Mouse (Mus musculus) megakaryocyte, embryonic 14.5 days (primary cell): ENCODE data around the gene Dag1. TPM values are rescaled to one million over a fixed set of nuclear protein-coding genes. Genes with fewer than 3 reads are reported as not detected.
A peak's percentile ranks its signal among the peaks of the same experiment; 100 is the strongest.
"Not testable (repeated sequence)": the region's sequence is repeated elsewhere in the genome, so short reads cannot be mapped to it uniquely, and the experiment has no call there.

ENCODE experiments used
- H3K27me3 ChIP-seq: replicated peaks from 2 replicates; pipeline ENCODE3; 2012; ENCODE audit warnings: inconsistent platforms
- H3K36me3 ChIP-seq: replicated peaks from 2 replicates; pipeline ENCODE3; 2012; ENCODE audit warnings: low read length, inconsistent platforms, mixed read lengths
- H3K4me1 ChIP-seq: 2 replicates; pipeline ENCODE4 v1.6.1; 2012; ENCODE audit warnings: inconsistent platforms
- H3K4me3 ChIP-seq: replicated peaks from 2 replicates; pipeline ENCODE3; 2012; ENCODE audit warnings: moderate library complexity, mild to moderate bottlenecking, inconsistent platforms
- H3K9me3 ChIP-seq: 2 replicates; pipeline ENCODE4 v1.6.1; 2012; ENCODE audit warnings: inconsistent platforms
- FLI1 ChIP-seq: IDR thresholded peaks from 2 replicates; pipeline ENCODE4 v1.6.1; 2012; ENCODE audit warnings: low read length, inconsistent platforms, mixed read lengths
- GATA1 ChIP-seq: IDR thresholded peaks from 3 replicates; pipeline ENCODE4 v1.6.1; 2012; ENCODE audit warnings: mixed read lengths, low read length, inconsistent platforms, borderline replicate concordance
- polyA plus RNA-seq: library from polyadenylated mRNA; stranded (reverse); fragments of >175 nt; gene quantifications from 2 replicates; pipeline ENCODE4 v1.2.3, GENCODE M21; 2012; ENCODE audit warnings: low replicate concordance; ENCODE audit not compliant: insufficient read depth

Gene Dag1
- polyA plus RNA-seq, 1 experiment = 10.0 TPM

GRCm38 (mm10) chr9:108213105-108213504 is 50.7 kb downstream of the Dag1 start:
- peaks cover 42% of the 10 kb centered on the region for H3K36me3 ChIP-seq
- H3K9me3 ChIP-seq = no peaks in the 10 kb centered on the region
- no peak overlapping the region for H3K4me3 ChIP-seq
- H3K27me3 ChIP-seq = no peaks in the 10 kb centered on the region
- no peak for TF ChIP-seq GATA1
- TF ChIP-seq FLI1 = no peak
- H3K4me1 ChIP-seq = no peaks in the 10 kb centered on the region

- Histone ChIP-seq H3K4me3 (no peak overlapping the region), H3K36me3 (peaks cover 42% of the 10 kb centered on the region), H3K27me3 (no peaks in the 10 kb centered on the region)
These were observed 51.3 kb downstream of the Dag1 start for GRCm38 (mm10) chr9:108212426-108212825.

GRCm38 (mm10) chr9:108205571-108205901 is 58.2 kb downstream of the Dag1 start:
- Histone ChIP-seq H3K4me1 (peaks cover 20% of the 10 kb centered on the region), H3K27me3 (no peaks in the 10 kb centered on the region), H3K9me3 (no peaks in the 10 kb centered on the region), H3K4me3 (no peak overlapping the region), H3K36me3 (peaks cover 37% of the 10 kb centered on the region)
- no peak for TF ChIP-seq FLI1
- TF ChIP-seq GATA1 = no peak

More at GRCm38 (mm10) chr9:108212426-108212825, 51.3 kb downstream of the Dag1 start:
- TF ChIP-seq GATA1 (no peak), FLI1 (no peak)
- Histone ChIP-seq H3K9me3 (no peaks in the 10 kb centered on the region), H3K4me1 (no peaks in the 10 kb centered on the region)

DNA sequence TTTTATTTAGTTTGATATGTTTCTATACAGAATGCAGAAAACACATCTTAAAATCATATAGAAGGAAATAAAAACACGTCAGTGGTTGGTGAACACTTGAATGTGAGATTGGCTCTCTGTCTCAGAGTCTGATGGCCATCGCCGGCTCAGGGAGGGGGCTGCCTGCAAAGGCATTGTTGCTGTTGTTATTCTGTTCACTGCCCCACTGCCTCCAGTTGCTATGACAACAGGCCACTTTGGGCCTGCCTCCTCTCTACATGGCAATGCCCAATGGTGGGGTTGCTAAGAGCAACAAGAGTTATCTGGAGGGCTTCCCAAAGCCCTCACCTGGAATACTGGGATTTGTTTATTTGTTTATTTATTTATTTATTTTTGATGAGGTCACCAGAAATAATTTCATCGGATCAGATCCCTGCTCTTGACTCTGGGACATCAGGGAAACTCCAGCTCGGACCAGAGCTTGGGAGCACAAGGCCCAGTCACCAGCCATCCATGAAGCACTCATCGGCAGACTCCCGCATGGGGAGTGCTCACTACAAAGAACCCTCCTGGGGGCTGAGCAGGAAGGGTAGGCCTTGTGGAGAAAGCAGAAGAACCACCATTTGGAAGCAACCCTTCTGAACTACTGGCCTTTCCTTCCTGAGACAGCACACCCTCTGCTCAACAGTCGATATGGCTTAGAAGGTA is 58.7 kb downstream of the Dag1 start:
- TF ChIP-seq GATA1 (no peak), FLI1 (no peak)
- H3K4me3 ChIP-seq = no peak overlapping the region
- peaks cover 25% of the 10 kb centered on the region for H3K4me1 ChIP-seq
- peaks cover 37% of the 10 kb centered on the region for H3K36me3 ChIP-seq
- no peaks in the 10 kb centered on the region for H3K27me3 ChIP-seq
- H3K9me3 ChIP-seq = no peaks in the 10 kb centered on the region

GRCm38 (mm10) chr9:108203015-108203414 is 60.7 kb downstream of the Dag1 start:
- H3K36me3 ChIP-seq = peaks cover 18% of the 10 kb centered on the region
- H3K27me3 ChIP-seq = peaks cover 6% of the 10 kb centered on the region
- peak overlapping the region; percentile 75 for H3K4me3 ChIP-seq
- H3K9me3 ChIP-seq = no peaks in the 10 kb centered on the region
- no peak for TF ChIP-seq FLI1
- TF ChIP-seq GATA1 = no peak
- H3K4me1 ChIP-seq = peaks cover 25% of the 10 kb centered on the region

DNA sequence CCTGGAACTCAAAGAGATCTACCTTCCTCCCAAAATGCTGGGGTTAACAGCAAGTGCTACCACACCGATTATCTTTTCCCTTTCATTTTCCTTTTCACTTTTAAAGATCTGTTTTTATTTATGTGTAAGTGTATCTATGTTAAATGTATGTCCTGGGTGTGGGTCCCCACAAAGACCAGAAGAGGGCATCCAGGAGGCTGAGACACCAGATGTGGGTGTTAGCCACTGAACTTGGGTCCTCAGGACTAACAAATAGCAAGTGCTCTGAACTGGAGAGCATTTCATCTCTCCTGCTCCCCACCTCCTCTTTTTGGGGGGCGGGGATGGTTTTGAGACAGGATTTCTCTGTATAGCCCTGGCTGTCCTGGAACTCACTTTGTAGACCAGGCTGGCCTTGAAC is 61.6 kb downstream of the Dag1 start:
- no peak for TF ChIP-seq FLI1
- no peak for TF ChIP-seq GATA1
- Histone ChIP-seq H3K36me3 (peaks cover 9% of the 10 kb centered on the region), H3K9me3 (no peaks in the 10 kb centered on the region), H3K4me3 (no peak overlapping the region), H3K27me3 (peaks cover 13% of the 10 kb centered on the region), H3K4me1 (peaks cover 30% of the 10 kb centered on the region)

GRCm38 (mm10) chr9:108201160-108201559 is 62.6 kb downstream of the Dag1 start:
- Histone ChIP-seq H3K4me1 (peaks cover 33% of the 10 kb centered on the region), H3K27me3 (peaks cover 17% of the 10 kb centered on the region), H3K9me3 (no peaks in the 10 kb centered on the region), H3K36me3 (no peaks in the 10 kb centered on the region), H3K4me3 (peak overlapping the region; percentile 75)
- TF ChIP-seq FLI1 = 0 out of 2 replicates have a peak, but pooled peaks have one; percentile 39
- TF ChIP-seq GATA1 = no peak

- TF ChIP-seq FLI1 (no peak), GATA1 (no peak)
These were observed 65.1 kb downstream of the Dag1 start for GRCm38 (mm10) chr9:108198621-108199020.

GRCm38 (mm10) chr9:108196920-108197677 is 66.7 kb downstream of the Dag1 start:
- H3K9me3 ChIP-seq = no peaks in the 10 kb centered on the region
- TF ChIP-seq GATA1 (no peak), FLI1 (no peak)
- H3K4me3 ChIP-seq = no peak overlapping the region
- no peaks in the 10 kb centered on the region for H3K36me3 ChIP-seq
- H3K27me3 ChIP-seq = peaks cover 45% of the 10 kb centered on the region
- H3K4me1 ChIP-seq = peaks cover 23% of the 10 kb centered on the region

More at GRCm38 (mm10) chr9:108198621-108199020, 65.1 kb downstream of the Dag1 start:
- no peak overlapping the region for H3K4me3 ChIP-seq
- H3K4me1 ChIP-seq = peaks cover 32% of the 10 kb centered on the region
- H3K9me3 ChIP-seq = no peaks in the 10 kb centered on the region
- H3K36me3 ChIP-seq = no peaks in the 10 kb centered on the region
- peaks cover 30% of the 10 kb centered on the region for H3K27me3 ChIP-seq

- Histone ChIP-seq H3K4me1 (peaks cover 19% of the 10 kb centered on the region), H3K27me3 (peaks cover 53% of the 10 kb centered on the region)
- H3K9me3 ChIP-seq, H3K4me3 ChIP-seq, H3K36me3 ChIP-seq: not testable (repeated sequence)
These were observed 67.5 kb downstream of the Dag1 start for GRCm38 (mm10) chr9:108196222-108196621.
